Mouse (Mus musculus): ENCODE results near the gene Pkp4.

GRCm38 (mm10) chr2:59227011-59227410 is 66.4 kb downstream of the Pkp4 start:
- TF ChIP-seq POLR2A (IDR thresholded peaks at IDR 0.05; ENCODE audit: low read depth, low read length) (no peak), CTCF (IDR thresholded peaks at IDR 0.05; ENCODE audit: borderline replicate concordance, insufficient read depth, low read length) (no peak)

All from embryonic fibroblast, embryonic 13.5 days (primary cell).